Mouse (Mus musculus): ENCODE measurements around the gene Ccdc115. TPM values are rescaled to one million over a fixed set of nuclear protein-coding genes. Genes with fewer than 3 reads are reported as not detected.
"Not testable (repeated sequence)": the region's sequence is repeated elsewhere in the genome, so short reads cannot be mapped to it uniquely, and the experiment has no call there.

The Ccdc115 gene
- total RNA-seq, 2 experiments from 2014 or later, result 11.7 to 12.6 TPM

DNA sequence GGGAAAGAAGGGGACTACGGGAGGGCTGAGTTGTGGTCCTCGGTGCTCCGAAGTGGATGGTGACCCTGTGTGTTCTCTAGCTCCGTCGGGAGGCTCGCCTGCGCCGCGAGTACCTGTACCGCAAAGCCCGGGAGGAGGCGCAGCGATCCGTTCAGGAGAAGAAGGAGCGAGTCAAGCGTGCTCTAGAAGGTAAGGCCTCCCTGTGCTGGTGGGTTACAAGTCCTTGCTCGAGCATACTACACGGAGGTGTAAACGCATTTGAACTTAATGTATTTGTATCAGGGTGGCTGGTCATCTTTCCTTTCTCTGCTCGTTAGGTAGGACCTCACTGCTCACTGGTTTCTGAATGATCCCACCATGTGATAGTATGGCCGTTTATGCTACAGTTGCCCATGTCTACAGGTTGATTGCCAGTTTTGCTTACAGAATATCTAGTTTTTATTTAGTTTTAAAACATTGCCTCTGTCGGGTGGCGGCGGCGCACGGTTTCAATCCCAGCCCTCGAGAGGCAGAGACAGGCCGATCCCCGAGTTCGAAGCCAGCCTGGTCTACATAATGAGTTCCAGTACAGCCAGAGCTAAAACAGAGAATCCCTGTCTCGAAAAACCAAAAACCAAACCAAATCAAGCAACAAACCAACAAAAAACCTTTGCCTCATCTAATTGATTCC lies 624 bp upstream of the Ccdc115 start:
- DNase-seq (ENCODE audit: low spot score), result no peak

DNA sequence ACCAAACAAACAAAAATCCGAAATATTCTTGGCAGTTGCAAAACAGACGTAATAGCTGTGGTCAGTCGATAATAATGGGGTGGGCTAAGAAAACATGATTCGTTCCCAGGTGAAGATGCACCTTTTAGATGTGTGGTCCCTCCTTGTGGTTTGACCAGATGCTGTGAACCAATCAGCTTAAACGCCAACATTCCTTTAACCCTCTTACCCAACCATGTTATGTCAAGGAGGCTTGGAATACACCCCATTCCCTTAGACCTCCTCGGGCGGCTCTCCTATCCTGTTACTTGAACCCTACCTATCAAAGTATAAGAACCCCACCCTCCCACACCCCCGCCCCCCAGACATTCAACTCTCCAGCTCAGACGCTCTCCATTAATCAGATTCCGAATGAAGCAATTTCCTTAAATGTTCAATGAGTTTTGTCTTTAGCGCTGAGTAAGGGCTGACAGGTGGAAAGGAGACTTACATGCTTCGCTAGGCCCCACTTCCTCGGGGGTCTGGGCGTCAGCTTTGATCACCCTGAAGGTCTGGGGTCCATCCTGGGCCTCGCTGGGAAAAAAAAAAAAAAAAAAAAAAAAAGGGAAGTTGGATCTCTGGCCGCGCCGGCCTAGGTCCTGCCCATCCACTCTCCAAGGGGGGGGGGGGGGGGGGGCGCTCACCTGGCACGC lies 956 bp downstream of the Ccdc115 start:
- DNase-seq (ENCODE audit: low spot score), result no peak

DNA sequence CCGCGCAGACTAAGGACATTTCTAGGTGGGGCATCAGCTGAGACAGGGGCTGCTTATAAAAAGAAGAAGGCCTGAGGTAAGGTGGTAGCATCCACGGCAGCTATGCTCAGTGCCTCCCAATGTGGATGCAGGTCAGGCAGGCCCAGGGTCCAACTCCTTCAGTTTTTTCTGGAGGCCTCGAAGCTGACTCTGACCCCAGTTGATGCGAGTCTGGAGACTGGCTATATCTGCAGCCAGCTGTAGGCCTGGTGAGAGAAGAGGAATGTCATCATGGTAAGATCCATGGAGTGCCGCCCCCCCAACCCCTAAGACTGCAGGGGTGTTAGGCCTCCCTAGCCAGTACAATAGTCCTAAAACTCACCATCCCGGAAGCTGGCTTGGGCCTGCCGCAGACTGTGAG lies 2.1 kb downstream of the Ccdc115 start:
- not testable (repeated sequence) for DNase-seq (ENCODE audit: low spot score)

DNA sequence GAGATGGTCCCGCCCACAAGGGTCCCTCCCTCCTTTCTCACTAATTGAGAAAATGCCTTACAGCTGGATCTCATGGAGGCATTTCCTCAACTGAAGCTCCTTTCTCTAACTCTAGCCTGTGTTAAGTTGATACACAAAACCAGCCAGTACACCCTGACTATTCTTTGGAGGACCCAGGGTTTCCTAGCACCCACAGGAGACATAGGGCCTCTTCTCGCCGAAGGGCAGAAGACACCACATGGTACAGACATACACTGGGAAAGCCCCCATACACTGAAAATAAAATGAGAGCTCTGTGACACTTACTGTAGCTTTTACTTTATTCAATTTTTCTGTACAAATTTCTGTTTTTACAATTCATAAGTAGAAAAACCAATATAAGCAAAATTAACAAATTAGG lies 3.1 kb downstream of the Ccdc115 start:
- DNase-seq (ENCODE audit: low spot score), result no peak

DNA sequence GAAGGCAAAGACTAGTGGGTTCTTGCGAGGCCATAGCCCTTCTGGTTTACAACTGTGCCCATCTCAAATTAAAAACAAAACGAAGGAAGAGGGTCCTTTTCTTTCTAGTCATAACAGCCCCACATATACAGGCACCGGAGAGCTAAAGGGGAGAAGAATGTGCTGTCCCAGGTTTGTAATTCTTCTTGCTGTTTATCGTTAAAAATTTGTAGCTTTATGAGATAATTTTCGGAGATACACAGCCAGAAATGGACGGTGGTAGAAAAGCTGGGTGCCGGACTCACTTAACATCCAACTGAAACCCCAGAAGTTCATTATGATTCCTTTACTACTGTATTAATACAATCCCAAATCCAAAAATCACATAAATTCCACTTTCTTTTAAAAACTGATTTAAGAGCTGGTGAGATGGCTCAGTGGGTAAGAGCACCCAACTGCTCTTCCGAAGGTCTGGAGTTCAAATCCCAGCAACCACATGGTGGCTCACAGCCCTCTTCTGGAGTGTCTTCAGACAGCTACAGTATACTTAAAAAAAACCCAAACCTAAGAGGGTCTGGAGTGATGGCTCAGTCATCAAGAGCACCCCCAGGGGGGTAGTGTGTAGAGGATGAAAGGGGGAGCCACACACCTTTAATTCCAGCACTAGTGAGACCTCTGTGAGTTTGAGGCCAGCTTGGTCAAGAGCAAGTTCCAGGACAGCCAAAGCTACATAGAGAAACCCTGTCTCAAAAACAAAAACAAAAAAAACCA lies 3.9 kb downstream of the Ccdc115 start:
- no peak for DNase-seq (ENCODE audit: low spot score)

DNA sequence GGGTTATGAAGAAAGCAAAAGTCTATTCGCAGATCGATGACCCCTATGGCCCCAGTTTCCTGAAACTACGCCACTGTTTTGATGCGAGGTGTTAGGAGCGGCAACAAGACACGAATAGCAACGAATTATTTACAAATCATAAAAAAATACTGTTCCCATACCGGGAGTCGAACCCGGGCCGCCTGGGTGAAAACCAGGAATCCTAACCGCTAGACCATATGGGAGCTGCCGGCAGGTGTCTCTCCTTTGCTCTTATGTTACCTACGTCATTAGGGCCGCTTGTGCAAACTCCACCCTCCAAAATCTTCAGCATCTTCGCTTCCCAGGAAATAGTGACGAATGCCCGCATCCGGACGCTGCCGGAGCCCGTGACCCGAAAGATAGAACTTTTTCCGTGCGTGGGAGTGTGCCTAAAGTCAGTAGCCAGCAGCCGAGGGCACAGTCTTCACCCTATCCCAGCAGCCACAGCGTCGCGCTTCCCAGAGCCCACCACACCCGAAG lies 4.8 kb downstream of the Ccdc115 start:
- DNase-seq (ENCODE audit: low spot score), result peak; percentile 89

DNA sequence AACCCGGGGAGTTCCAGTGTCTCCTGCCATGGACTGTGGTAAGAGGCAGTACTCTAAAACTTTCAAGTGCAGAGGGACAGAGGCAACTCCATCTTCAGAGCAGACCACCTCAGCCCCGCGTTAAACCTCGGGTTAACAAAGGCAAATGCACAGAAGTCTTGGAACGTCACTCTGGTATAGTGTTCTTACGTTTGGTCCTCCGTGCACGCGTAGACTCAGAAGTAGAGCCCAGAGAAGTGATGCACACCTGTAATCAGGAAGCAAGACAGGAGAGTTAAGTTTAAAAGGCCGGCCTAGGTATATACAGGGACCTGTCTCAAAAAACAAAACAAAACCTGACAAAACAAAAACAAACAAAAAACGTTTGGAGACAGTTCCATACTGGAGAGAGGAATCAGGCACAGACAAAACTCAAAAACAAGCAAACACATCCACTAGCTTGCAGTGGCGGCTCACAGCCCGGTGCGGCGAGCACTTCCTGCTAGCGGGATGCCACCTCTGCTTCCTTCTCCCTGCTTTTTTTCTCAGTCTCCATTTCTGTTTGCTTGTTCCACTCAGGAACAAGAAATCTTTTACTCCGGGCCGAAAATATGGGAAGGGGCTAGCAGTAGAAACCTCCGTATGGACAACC lies 5.5 kb downstream of the Ccdc115 start:
- DNase-seq (ENCODE audit: low spot score), result no peak

DNA sequence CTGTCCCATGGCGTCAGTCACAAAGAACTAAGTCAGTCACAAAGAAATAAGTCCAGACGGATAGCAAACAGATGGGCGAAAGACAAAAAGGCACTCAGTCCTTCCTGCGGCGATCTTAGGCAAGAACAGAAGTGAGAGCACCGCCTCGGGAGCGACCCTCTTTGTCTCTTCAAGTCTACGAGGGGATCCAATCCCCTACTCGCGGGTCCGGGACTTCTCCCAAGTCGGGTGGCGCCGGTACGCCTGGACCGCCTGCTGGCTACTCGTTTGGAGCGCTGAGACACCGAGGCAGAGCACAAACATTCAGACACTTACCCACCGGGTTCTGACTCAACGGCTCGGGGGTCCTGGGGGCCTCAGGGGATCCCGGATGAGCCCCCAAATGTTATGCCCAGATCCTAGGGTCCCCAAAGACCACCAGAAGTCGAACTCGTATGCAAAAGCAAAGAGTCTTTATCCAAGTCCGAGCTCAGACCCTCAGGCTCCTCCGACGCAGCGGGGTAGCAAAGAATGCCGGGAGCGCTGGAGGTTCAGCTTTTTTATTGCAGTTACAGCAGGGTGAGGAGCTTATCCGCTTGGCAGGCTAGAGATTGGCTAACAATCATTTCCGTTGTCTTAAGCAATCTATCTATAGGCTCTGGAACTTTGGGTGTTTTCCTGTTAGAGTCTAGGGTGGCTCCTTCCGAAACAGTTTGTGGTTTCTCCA lies 6.5 kb downstream of the Ccdc115 start:
- no peak for DNase-seq (ENCODE audit: low spot score)

DNA sequence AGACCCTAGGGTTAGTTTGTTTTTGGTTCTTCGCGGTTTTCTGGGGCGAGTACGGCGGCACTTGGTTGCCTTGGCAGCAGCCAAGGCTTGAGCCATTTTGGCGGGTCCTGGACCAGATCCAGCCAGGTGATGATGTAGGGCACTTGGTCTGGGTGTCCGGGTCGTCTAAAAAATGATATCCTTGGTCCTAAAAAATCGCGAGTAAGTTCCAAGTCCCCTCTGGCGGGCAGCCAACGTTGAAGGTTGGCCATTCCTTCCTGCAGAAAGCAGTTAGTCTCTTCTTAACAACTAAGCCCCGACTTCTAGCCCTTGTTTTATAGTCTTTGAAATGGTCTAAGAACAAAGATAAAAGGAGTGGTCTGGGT lies 7.1 kb downstream of the Ccdc115 start:
- no peak for DNase-seq (ENCODE audit: low spot score)

DNA sequence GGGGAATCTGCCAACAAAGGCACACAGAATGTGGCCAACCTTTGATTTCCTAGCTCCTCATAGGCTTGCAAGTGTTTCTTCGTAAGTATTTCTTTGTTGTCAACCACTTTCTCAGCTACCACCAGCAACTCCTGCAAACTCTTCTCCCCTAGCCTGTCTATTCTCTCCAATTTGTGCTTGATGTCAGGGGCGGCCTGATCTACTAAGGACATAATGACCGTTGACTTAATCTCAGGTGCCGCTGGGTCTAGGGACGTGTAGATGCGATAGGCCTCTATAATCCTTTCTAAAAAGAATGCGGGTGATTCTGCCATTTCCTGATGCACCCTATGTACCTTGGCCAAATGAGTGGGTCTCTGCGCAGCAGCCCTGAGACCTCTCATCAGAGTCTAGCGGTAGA lies 8.0 kb downstream of the Ccdc115 start:
- no peak for DNase-seq (ENCODE audit: low spot score)

DNA sequence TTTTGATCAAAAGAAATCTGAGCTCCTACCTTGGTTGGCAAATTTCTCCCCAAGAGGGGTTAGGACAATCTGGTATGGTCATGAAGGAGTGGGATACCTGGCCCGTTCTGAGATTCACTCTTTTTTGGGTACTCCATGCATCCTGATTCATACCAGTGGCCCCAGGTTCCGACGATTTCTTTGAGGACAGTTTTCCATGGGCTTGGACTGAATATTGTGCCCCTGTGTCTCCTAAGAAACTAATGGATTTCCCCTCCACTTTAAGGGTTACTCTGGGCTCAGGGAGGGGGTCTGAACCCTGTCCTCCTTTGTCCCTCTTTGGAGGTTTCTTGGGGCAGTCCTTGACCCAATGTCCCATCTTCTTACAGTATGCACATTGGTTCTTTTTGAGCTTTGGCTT lies 8.5 kb downstream of the Ccdc115 start:
- DNase-seq (ENCODE audit: low spot score), result no peak

DNA sequence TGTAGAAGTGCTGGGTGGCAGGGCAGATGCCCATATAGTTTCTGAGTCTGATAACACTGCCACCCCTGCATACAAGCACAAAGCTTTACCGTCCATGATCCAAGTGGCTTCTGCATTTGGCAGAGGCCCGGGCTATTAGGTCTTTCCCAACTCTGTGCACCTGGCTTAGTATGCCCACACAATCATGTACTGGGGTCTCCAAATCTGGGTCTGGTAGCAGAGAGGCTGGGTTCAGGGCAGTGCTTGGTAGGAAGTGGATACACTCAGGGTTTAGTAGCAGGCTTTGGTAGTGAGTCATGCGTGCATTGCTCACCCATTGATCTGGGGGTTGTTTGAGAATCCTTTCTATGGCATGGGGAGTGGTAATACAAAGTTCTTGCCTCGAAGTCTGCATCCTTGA lies 10.2 kb downstream of the Ccdc115 start:
- DNase-seq (ENCODE audit: low spot score), result no peak

DNA sequence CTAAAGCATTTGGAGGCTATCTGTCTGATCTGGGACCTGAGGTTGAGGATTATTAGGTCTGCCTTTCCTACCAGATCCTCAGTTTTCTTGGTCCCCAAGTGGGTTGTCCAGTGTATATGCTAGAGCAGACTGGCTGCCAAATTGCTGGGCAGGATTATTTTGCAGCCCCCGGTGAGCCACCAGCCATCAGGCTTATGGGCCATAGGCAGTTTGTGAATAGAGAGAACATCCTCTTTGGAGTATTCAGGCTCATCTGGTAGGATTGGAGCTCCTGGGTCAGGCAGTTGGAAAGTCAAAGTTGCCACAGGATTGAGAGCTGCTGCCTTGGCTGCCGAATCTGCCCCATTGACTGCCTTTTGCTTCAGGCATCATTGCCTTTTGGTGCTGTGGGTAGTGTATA lies 11.0 kb downstream of the Ccdc115 start:
- no peak for DNase-seq (ENCODE audit: low spot score)

DNA sequence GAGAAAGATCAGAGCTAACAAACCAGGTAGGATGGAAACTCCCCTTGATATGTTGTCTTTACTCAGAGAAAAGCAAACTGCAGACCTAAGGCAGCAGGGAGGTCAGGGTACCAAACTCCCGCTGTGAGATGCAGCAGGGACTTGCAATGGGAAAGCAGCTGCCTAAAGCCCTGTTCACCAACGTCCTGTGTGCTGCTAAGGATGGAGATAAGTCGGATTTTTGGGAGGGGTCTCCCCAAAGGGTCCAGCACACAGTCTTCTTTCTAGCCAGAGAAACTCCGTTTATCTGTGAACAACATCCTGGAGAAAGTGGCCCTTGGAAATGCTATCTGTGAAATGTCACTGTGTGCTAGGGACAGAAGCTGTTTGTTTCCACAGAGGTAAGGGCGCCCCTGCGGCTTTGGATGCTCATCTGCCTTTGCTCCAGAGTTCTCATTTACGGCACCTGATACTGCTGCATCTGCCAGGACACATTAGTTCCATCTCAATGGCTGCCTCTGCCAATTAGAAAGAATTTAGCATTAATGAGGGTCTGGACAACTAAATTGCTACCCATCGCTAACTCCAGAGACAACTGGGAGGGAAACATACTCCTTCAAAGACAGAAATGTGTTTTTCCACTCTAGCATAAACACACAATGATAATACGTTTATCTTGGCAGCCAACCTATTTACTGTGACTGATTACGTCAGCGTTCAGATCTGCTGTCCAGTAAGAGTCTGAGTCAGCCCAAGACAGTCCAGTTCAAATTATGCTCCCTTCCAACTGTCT lies 40.1 kb downstream of the Ccdc115 start:
- peak; percentile 14 for DNase-seq (ENCODE audit: low spot score)

DNA sequence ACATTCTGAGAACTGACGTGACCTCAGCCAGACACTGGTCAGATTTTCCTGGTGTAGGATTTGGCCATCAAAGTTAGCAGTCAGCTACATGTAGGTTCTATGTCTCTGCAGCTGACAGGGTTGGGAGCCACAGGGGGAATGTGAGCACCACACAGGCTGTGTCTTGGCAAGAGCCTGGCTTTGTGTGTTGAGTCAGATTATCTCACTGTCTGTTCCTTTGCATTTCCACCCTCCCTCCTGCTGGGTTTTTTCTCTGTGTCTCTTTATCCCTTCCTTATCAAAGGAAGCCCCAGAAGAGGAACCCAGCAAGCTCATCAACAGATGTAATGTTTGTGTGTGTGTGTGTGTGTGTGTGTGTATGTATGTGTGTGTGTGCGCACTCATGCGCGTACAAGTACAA lies 43.2 kb downstream of the Ccdc115 start:
- DNase-seq (ENCODE audit: low spot score), result no peak

DNA sequence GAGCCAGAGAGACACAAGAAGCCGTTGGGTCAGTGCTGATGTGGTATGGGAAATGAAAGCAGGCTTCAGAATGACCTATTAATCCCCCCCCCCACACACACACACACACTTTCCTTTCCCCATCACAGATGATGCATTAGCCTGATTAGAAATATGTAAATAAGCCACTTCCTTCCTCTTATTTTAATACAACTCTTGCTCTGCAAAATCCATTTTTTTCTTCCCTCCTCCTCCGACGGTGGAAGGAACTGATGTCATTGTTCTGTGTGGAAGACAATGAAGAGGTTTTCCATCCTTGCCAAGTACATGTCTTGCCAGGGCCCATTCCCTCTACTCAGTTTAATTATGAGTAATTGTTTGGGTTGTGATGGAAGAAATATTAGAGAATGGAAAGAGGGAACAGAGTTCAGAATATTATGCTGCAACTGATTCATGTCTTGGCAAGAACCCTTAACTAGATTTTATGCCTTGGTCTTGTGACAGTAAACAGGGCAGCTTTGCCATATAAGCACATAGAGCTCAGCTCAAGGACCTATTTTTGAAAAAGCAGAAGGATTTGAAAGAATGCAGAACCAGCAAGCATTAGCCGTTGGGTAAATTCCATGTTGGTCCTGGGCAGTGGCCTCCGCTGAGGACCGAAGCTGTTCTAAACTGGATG lies 50.1 kb downstream of the Ccdc115 start:
- DNase-seq (ENCODE audit: low spot score), result peak; percentile 25

DNA sequence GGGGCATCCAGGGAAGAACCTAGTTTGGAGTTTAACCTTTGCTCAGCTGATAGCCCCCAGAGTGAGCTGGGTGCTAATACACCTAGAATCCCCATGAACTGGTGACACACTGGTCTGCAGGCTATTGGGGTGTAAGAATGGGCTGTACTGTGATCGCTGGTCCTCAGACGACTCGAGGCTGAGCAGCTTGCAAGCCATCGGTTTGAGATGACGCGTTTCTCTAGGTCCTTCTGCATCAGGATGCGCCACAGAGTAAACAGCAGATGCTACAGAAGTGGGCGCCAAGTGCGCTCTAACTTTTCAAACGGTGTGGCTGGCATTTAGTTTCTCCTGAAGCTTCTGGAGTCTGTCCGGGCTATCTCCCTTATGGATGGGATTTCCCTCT lies 50.6 kb downstream of the Ccdc115 start:
- no peak for DNase-seq (ENCODE audit: low spot score)

DNA sequence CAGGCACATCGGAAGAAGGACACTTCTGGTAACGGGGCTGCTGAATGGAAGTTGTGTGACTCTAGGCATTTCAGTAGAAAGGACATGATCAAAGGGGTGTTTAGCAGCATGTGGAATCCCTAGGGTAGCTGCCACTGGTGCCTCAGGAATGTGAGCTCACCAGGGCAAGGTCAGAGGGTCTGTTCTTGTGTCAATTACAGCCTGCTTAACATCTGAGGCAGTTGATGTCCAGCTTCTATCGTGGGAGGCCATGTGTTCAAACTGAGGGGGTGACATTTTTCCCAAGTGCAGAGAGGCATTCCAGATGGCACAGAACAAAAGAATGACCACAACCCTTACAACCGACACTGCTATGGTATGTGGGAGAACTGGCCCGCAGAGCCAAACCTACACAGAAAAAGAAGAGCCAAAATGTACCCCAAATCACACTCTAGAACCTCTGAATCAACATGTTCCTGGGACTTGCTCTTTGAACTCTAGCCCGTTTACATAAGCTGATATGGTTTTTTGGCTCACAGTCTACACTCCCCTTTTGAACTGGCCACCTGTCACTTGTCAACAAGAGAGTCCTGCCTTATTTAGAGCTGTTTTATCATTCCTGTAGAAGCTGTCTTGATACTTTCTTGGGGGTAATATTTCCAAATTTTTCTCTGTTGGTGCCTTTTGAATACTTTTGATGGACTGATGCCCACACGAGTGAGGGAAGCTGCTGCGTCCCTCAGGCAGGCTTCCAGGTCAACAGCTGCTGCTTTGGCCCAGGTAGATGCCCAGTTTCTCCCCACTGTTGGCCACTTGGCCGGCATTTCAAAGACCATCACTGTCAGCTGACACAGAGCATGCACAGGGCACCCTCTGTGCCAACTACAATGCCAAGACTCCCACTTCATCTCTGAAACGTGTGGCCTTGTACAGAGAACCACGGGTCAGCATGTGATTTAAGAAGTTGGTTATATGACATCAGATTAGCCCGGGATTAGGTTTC lies 51.8 kb downstream of the Ccdc115 start:
- DNase-seq (ENCODE audit: low spot score), result peak; percentile 13

Data from gastrocnemius, adult 18-20 months (tissue).